Mouse (Mus musculus) testis, postnatal 10 days (tissue): Measurements from ENCODE around the gene Ccp110.

Experiments used
- DNase-seq: peaks from one replicate; pipeline ENCODE4 v3.0.0; 2021; ENCODE audit warnings: low spot score

Ccp110 gene

DNA sequence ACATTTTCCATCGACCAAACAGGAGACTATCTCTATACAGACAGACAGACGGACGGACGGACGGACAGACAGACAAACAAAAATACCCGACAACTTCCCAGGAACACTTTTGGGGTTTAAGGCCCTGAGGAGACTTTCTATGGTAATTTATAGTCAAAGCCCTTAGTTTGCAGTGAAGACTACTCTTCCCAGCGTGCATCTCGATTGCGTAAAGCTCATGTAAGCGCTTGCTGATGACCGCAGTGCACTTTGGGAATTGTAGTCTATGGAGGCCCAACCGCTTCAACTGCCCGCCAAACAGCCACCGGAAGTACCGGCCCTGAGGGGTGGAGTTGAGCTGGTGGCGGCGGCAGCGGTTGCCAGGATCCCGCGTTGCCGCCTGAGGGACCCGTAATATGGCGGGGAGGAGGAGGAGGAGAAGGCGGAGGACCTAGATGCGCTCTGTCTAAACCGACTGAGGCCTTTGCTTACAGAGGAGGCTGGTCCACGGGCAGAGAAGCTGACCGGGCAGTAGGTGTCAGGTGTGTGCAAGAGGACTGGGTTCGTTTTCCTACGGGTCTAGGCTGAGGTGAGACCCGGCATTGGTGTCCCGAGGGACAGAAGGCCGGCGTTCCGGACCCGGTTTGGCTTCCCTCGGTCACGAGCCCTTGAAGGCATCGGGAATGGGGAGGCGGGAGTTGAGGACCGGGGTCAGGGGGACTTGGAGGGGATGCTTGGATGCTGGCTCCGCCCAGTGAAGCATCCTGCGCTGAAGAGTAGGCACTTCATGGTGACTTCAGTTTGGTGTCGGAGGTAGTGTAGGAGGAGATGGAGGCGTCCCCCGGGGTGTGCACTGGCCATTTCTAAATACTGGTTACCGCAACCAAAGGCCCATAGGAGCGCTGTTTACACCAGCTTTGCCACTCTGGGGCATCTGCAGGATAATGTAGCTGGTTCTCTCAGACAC, at the start of gene Ccp110:
Gene Ccp110, plus strand, starts transcription at position 325 of the 946 bp plus-strand sequence.
- peak; percentile 88 for DNase-seq

DNA sequence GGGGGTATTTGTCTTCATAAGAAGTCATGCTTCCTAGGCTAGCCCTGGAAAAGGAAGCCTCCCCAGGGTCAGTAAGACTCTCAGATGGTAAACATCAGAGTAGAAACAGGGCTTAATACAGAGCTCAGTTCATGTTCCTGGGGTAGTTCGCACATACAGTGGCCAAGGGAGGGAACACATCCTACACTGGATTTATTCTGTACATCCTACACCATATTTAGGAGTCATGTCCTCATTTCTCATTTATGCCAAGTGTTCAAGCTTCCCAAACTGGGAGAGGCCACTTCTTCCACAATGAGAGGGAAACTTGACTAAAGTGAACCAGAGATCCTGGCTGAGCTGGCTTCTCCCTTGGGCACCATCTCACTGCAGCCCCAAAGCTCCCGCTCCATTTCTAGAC, 44.6 kb upstream of the Ccp110 start:
- DNase-seq: no peak

DNA sequence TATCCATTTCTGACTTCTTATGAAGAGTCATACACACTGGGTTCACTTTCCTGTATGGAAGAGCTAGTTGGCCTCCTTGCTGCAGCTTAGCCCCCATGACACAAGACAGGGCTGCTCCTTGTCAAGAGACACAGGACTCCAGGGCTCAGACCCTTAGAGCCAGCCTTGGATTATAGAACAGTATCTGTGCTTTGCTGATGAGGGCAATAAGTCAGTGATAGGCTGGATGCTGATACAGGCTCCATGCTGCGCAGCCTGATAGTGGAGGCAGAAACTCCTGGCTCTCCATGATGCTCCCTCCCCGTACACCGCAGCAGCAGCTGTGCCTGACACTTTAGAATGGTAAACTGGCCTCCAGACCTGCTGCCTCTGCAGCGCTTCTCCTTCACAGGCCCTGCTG, 42.2 kb upstream of the Ccp110 start:
- DNase-seq: no peak

DNA sequence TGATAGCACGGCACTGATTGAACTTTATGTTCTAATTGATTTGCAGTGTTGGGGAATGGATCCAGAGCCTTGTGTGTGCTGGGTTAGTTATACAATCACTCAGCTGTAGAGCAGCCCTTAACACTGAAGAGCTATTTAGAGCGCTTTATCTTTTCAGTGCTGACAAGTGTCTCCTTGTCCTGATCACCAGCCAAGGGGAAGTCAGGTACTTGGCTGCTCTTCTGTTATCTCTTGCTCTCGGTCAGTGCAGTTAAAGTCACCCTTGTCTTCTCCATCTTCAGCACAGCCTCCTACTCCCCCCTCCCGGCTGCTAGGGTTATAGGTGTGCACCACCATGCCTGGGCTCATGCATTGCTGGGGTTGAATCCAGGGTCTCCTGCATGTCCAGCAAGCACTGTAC, 35.5 kb upstream of the Ccp110 start:
- DNase-seq: no peak

DNA sequence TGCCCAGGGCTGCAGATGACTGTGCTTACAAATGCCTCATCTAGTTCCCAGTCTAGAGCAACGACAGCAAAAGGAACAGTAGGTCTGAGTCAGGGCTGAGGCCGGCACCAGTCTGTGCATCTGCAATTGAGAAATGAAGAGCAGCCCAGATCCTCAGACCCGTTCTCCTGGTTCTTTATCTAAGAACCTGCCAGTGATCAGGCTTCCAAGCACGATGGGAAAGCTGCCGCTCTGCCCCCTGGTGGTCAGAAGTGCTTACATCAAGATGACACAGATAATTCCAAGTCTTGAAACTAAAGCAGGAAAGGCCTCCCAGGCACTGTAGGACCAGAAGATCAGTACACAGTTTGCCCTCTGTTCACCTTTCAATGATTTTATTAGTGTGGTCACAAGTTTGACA, 24.2 kb upstream of the Ccp110 start:
- peak; percentile 88 for DNase-seq

DNA sequence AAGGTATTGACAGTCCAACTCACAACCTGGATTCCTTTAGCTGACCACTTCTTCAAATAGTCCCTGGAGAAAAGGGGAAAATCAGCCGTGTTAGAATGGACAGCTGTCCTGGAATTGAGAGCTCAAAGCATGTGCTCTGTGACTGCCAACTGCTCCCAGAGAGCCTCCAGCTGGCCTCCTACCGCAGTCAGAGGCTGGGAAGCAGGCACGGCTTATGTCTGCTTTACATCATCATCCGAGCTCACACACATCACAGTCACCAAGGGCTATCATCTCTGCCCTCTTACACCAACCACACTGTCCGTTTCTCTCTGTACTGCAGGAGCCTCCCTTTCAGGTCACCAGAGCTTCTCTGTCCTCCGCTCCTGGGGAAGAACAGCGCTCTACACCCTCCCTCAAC, 23.3 kb upstream of the Ccp110 start:
- DNase-seq: no peak

DNA sequence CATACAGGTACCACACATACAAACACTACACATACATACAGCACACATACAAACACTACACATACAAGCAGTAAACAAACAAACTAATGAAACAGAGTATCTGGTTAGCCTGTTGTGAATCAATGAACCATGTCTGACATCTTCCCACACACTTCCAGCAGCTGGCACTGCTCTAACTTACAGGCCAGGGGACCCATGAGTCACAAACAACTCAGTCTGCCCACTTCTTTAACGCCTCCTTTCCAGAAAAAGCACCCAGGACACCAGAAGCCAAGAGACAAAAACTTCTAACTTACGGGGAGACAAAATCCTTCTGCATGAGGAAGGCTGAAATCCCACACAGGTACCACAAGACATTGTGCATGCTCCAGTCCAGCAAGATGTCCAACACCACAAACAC, 21.1 kb upstream of the Ccp110 start:
- DNase-seq: no peak

DNA sequence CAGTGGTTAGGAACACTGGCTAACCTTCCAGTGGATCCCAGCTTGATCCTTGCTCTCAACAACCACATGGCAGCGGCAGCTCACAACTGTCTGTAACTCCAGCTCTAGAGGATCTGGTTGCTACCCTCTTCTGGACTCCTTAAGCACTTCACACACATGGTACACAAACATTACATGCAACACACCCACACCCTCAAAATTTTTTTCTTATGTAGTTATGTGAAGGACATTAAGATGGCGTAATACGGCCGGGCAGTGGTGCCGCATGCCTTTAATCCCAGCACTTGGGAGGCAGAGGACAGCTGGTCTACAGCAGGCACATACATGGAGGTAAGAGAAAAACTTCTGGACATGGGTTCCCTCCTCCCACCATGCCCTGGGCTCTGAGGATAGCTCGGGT, 16.2 kb upstream of the Ccp110 start:
- no peak for DNase-seq

DNA sequence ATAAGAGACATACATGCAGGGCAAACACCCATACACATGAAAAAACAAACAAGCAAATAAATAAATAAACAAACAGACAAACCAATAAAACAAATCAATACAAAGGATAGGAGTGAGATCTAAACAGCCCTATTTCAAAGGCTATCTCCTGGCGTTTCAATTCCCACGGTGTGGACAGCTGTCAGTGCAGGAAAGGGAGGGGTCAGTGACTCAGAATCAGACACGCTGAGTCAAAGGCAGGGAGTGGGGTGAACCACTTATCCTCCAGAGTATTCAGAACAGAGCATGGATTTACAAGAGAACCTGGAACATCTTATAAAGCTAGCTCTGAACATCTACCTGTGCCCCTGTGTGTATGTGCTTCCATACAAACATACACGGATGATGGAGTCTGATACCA, 15.2 kb upstream of the Ccp110 start:
- DNase-seq: no peak

DNA sequence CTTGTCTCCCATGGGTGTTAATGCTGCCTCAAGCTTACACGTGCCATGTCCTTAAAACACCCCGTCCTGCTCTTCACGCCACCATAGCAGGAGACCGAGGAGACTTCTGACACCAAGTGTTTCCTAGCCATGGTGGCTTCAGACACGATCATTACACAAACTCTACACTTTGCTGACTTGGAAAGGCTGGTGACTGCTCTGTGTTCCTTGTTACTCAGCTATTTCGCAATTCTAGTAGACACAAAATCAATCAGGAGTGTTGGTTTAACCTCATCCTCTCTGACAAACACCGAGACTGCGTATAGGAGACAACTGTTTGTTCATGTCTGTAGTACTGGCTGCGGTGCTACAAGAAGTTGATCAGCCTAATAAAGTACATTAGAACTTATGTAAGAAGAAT, 13.5 kb upstream of the Ccp110 start:
- no peak for DNase-seq

DNA sequence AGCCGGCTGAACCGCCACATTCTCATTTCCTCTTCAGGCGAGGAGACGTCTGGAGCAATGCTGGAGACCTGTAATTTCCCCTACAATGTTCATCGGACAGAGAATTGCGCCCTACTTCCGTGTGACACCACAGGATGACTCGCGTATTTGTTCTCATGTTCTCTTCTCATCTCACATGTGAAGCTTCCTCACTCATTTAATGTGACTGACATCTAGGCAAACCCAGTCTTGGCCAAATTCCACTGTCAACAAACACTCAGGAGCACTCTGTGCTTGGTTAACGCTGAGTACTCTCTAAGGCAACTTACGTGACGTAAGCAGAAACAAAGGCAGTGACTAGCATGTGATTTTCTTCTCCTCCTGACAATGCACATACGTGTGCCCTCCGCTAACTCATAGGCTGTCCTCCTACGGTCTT, 9.2 kb upstream of the Ccp110 start:
- no peak for DNase-seq

DNA sequence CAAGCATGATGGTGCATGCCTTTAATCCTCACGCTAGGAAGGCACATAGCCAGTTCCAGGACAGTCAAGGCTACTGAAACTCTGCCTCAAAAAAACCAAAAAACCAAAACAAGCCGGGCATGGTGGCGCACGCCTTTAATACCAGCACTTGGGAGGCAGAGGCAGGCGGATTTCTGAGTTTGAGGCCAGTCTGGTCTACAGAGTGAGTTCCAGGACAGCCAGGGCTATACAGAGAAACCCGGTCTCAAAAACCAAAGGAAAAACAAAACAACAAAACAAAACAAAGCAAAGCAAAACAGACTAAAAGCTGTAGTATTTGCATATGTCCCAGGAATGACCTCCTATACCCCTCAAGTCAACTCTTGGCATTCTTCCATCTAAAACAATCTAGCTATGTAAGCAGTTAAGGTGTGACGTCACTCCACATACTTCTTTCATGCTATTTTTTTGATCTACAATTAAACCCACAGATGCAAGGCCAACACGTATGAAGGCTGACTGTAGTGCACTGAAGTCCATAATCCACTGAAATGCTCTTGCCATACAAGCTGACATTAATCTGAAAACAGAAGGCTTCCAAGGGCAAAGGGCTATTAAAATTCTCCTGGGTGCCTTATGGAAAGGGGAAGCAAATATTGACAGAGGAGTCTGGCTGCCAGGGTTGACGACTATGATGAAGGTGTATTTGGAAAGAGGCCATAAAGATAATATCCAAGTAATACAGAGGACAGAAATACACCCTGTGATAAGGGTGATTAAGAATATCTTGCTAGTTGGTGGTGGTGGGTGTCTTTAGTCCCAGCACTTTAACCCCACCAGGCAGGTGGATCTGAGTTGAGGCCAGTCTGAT, 8.1 kb upstream of the Ccp110 start:
- DNase-seq: no peak

DNA sequence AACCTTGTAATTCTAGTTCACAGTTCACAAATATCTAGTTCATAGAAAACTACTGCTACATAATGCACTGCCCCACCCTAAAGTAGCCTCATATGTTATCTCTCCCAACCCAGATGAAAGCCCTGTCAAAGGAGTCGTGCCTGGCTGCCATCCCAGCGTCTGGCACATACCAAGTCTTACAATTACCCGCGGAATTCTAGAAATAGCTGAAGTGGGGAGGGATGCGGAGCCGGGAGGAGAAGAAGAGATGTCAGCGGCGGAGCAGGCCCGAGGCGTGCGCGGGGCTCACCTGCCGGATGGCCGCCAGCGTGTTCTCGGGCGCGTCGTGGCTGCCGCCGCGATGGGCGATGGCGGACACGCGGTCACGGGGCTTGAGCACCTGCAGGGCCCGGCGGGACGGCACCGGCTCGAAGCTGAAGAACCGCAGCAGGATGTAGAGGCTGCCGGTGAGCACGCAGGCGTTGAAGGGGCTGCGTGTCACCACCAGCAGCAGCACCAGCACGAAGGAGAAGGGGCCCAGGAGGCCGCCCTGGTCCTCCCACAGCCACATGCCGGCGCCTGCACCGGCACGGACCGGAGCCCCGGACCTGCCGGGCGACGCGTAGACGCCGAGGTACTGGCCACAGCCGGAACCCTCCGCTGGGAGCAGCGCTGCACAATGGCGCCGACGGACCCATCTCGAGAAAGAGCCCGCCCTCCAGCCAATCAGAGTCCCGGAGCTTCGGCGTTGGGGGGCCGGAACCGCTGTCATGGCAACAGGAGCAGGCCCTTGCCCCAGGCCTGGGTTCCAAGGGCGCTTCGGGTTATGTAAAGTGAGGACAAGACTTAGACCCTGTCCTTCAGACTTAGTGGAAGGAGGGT, 7.0 kb upstream of the Ccp110 start, which contains the start of gene Gde1:
Gene Gde1, minus strand, starts transcription at position 678 of the 861 bp plus-strand sequence.
- DNase-seq: peak; percentile 93

DNA sequence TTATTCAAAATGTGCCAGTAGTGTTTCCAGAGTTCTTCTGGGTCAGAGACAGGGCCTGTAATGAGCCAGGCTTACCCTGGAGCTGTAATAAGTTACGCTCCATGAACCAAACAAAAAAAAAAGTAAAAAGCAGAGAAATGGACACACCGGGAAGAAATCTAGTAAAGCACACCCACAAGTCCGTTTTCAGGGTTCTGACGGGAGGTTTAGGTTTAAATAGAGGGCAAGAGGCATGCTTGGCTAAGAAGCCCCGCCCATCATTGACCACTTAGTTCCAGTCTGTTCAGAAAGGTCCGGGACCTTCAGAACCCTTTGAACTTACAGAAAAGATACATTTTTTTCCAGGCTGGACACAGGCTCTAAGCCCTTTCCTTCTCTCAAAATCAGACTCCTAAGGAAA, 6.3 kb upstream of the Ccp110 start:
- no peak for DNase-seq

DNA sequence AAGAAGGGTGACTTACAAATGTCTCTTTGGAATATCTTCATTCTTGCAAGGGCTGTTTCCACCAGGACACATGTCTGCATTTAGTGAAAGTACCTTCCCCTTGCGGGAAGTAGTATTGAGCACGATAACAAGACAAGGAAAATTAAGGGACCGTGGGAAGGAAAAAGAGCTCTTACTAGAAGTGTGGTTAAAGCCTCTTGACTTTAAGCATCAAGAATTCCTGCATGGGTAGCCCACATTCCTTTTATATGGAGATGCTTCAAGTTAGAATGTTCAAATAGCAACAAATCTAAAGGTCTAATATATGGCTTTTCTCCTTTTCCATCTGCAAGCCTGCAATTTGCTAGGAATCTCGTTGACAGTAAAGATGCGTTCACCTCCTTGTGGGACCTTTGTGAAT, 5.9 kb upstream of the Ccp110 start:
- no peak for DNase-seq

DNA sequence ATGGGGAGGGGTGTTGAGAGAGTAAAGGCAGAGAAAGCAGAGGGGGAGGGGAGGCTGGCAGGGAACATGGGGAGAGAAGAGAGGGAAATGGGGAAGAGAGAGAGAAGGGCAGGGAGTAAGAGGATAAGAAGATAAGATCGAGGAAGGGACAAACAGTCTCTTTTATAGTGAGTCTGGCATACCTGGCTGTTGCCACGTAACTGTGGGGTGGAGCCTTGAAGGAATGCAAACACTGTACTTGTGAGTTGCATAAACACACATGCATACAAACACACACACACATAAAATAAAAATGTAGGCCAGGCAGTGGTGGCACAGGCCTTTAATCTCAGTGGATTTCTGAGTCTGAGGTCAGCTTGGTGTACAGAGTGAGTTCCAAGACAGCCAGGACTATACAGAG, 5.1 kb upstream of the Ccp110 start:
- no peak for DNase-seq

DNA sequence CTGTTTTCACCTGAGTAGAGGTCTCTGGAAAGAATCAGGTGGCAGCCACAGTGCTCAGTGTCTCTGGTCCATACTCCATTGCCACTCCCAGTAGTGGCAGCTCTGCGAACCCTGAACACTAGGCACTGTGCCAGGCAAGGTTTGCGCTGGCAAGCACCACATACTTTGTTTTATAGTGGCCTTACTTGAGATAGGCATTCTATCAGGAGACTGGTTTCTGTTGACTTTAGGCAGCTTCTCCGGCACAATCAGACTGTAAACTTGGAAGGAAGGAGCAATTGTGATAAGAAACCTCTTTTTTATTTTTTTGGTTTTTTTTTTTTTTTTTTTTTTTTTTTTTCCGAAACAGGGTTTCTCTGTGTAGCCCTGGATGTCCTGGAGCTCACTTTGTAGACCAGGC, 4.3 kb upstream of the Ccp110 start:
- peak; percentile 49 for DNase-seq

DNA sequence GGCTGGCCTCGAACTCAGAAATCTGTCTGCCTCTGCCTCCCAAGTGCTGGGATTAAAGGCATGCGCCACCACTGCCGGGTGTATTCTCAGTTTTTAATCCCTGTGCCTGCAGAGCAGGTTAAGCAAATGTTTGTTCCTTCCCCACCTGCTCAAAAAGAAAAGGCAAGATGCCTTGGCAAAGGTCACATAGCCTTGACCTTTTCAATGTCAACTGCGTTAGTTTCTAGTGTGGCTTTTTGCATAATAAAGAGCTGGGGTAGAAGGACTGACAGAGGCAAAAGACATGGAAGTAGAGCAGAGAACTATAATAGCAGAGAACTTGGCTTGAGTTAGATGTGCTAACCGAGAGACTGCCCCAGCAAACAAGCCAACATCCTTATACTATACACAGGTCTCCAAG, 1.6 kb upstream of the Ccp110 start:
- no peak for DNase-seq

DNA sequence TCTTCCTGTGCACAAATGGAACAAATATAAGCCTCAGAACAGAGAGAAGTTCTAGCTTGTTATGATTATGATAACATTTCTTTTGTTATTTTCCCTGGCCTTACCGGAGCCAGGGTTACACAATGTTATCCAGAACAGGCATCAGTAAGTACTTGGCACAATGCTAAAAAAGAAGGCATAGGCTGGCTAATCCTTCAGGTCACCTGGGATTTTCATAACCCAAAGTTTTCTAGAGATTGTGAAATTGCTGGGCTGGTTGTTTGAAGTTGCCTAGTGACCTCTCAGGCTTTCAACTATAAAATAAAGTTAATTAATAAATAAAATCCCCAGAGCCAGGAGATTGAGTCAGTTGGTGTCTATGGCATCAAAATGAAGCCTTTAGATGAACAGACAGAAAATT, 2.5 kb downstream of the Ccp110 start:
- DNase-seq: no peak

DNA sequence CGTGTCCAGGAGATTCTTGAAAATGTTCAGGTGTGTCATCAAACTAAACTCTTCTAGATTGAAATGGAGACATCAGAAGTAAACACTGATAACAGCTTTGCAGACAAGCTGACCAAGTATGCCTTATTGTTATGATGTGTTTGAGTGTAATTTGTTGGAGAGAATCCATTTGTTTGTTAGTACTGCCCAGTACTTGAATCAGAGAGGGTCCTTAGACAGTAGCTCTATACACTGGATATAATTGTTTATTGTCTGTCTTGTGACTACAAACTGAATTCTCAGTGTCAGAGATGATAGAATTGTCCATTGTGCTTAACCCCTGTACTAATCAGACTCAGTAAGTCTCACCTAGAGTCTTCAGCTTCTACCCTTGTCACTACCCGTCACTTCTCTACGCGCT, 5.7 kb downstream of the Ccp110 start:
- no peak for DNase-seq

DNA sequence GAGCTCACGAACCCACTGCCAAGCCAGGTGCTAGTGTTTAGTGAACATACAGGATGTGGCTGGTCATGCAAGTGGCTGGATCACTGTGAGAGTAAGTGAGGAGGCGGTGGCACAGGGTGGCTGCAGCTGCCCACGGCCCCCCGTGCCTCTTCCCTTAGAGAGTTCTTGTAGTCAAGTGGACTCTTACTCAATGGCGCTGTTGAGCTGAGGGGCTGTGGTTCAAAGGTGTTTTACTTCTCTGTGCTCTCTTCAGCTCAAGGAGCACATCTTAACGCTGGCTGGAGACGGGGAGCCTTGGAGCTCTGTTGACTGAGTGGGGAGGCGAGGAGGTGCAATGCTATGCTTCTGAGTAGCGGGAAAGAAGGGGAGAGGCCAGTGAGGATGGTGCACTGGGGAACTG, 11.6 kb downstream of the Ccp110 start:
- DNase-seq: no peak

DNA sequence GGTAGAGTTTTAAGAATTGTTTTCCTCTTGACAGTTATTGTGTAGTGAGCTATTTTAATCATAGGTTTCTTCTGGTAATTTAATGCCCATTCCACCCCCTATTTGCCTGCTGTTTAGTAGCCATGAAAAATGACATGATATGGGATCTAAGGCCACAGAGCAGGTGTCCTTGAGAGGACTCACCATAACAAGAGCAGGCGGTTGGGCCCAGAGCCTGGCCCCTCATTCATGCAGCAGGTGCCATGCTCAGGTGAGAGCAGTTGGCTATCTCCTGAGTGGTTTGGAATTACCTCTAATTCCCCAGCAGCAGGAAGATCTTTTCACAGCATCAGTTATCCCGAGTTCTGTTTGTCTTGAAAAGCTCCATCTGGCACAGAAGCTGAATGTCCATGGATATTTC, 13.1 kb downstream of the Ccp110 start:
- DNase-seq: no peak
